Mouse (Mus musculus): ENCODE measurements at regions not wholly inside any gene's neighbourhood (a gene's known extent, or its start where the extent isn't known, plus 50 kb on each side); places are given as distances from the start of the nearest gene placed in this dataset.

DNA sequence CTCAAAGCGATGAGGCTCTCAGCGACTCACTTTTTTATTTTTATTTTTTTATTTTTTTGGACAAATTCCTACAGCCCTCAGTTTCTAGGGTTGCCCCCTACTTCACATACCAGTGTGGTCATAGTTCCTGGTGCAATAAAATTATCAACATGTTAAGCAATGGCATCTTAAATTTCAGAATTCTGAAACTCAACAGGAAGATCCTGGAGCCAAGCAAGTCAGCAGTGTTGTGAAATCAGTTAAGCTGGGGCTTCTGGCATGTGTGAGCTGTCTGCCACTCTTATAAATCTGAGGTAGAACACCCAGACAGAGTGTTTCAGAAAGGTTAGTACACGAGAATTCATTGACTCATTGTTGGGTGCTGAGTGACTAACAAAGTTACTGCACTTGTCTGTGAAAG is 328.6 kb upstream of the Ubash3b start:
- WGBS, result 93% methylated on average over 3 of the region's 3 CpGs
- peaks cover 3% of the 10 kb centered on the region; the same call in 1 of the 2 replicates for H3K36me3 ChIP-seq (ENCODE audit: control insufficient read depth, insufficient read depth, low read length)
- ATAC-seq (ENCODE audit: insufficient read depth, low FRiP score, low TSS enrichment), result no peak

DNA sequence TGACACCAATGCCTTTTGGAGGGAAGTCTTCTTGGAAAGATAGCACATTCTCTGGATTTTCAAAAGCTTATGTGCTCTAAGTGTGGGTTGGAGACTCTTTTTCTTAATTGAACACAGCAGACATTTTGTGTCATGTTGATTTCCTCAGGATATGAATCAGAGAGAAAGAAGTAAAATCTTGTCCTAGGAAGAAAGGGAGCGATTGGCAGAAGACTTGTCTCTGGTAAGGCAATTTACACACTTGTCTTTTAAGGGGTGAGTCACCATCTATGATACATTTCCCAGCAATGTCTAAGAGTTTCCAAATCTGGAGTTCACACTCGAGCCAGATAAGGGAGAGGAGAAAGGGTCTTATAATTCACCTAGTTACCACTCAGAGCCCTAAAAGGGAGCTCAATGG is 326.5 kb upstream of the Ubash3b start:
- H3K36me3 ChIP-seq (ENCODE audit: control insufficient read depth, insufficient read depth, low read length), result peaks cover 3% of the 10 kb centered on the region; the same call in 1 of the 2 replicates

More for the DNA sequence above, 328.6 kb upstream of the Ubash3b start:
- Histone ChIP-seq H3K4me3 (ENCODE audit: low read depth, low read length) (no peak overlapping the region), H3K4me1 (ENCODE audit: control insufficient read depth, insufficient read depth, low read length) (no peaks in the 10 kb centered on the region), H3K27me3 (ENCODE audit: control insufficient read depth, insufficient read depth, low read length) (no peaks in the 10 kb centered on the region), H3K4me2 (ENCODE audit: low read depth) (no peak overlapping the region), H3K9ac (ENCODE audit: low read length) (no peak overlapping the region), H3K27ac (ENCODE audit: low read depth, low read length) (no peak overlapping the region), H3K9me3 (ENCODE audit: control insufficient read depth, low read length) (no peaks in the 10 kb centered on the region)
- no peak for DNase-seq (ENCODE audit: low spot score)

DNA sequence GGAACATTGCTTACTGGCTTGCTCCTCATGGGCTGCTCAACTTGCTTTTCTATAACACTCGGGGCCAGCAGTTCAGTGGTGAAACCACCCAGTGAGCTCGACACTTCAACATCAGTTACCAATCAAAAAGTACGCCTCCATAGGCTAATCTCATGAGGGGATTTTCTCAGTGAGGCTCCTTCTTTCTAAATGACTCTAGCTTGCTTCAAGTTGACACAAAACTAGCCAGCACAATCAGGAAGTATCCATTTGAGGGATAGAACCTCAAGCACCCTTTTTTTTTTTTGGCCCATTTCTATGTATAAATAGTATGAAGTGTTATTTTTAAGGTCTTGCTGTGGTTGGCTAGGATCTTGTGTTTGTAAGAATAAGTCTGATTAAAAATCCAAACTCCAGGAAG is 321.7 kb upstream of the Ubash3b start:
- ATAC-seq (ENCODE audit: insufficient read depth, low FRiP score, low TSS enrichment) (no peak), DNase-seq (ENCODE audit: low spot score) (no peak)
- Histone ChIP-seq H3K27ac (ENCODE audit: low read depth, low read length) (no peak overlapping the region), H3K4me2 (ENCODE audit: low read depth) (no peak overlapping the region), H3K9me3 (ENCODE audit: control insufficient read depth, low read length) (no peaks in the 10 kb centered on the region), H3K27me3 (ENCODE audit: control insufficient read depth, insufficient read depth, low read length) (no peaks in the 10 kb centered on the region), H3K36me3 (ENCODE audit: control insufficient read depth, insufficient read depth, low read length) (no peaks in the 10 kb centered on the region), H3K9ac (ENCODE audit: low read length) (no peak overlapping the region), H3K4me3 (ENCODE audit: low read depth, low read length) (no peak overlapping the region), H3K4me1 (ENCODE audit: control insufficient read depth, insufficient read depth, low read length) (no peaks in the 10 kb centered on the region)
- WGBS, result 92% methylated on average over 3 of the region's 3 CpGs

More for the DNA sequence above, 326.5 kb upstream of the Ubash3b start:
- H3K9me3 ChIP-seq (ENCODE audit: control insufficient read depth, low read length), result no peaks in the 10 kb centered on the region
- DNase-seq (ENCODE audit: low spot score) (no peak), ATAC-seq (ENCODE audit: insufficient read depth, low FRiP score, low TSS enrichment) (no peak)
- H3K4me1 ChIP-seq (ENCODE audit: control insufficient read depth, insufficient read depth, low read length), result no peaks in the 10 kb centered on the region
- no peaks in the 10 kb centered on the region for H3K27me3 ChIP-seq (ENCODE audit: control insufficient read depth, insufficient read depth, low read length)
- H3K4me2 ChIP-seq (ENCODE audit: low read depth), result no peak overlapping the region
- WGBS, result 91% methylated on average over 2 of the region's 2 CpGs
- H3K9ac ChIP-seq (ENCODE audit: low read length), result no peak overlapping the region
- H3K4me3 ChIP-seq (ENCODE audit: low read depth, low read length), result no peak overlapping the region
- H3K27ac ChIP-seq (ENCODE audit: low read depth, low read length), result no peak overlapping the region

DNA sequence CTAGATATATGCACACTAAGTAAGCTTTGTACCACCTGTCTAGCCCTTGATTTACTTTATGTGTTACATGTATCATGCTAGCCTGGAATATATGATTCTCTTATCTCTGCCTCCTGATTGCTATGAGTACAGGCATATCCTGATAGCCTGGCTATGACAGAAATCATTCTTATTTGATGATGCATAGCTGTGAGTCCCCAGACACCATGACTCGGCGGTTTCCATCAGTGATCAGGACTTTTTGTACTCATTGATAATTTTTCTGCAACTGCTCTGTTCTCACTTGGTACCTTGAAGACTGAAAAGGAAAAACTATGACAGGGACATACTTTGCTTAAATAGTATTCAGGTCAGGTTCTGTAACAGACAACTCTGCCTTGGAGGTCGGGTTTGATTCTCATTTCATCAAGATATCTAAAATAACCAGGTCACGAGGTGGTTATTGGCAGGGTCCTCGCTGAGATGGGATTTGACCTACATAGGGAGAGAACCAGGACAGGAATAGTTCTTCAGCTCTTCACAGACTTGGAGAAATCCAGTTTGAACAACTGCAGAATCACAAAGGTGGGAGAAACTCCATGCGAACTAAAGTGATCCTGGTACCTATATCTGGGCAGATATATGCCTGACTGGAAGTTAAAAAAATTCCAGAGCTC is 320.2 kb upstream of the Ubash3b start:
- DNase-seq (ENCODE audit: low spot score), result no peak
- no peaks in the 10 kb centered on the region for H3K36me3 ChIP-seq (ENCODE audit: control insufficient read depth, insufficient read depth, low read length)
- H3K4me2 ChIP-seq (ENCODE audit: low read depth), result no peak overlapping the region
- ATAC-seq (ENCODE audit: insufficient read depth, low FRiP score, low TSS enrichment), result no peak
- no peaks in the 10 kb centered on the region for H3K9me3 ChIP-seq (ENCODE audit: control insufficient read depth, low read length)
- H3K9ac ChIP-seq (ENCODE audit: low read length), result no peak overlapping the region
- H3K4me3 ChIP-seq (ENCODE audit: low read depth, low read length), result no peak overlapping the region
- no peak overlapping the region for H3K27ac ChIP-seq (ENCODE audit: low read depth, low read length)
- H3K27me3 ChIP-seq (ENCODE audit: control insufficient read depth, insufficient read depth, low read length), result no peaks in the 10 kb centered on the region
- H3K4me1 ChIP-seq (ENCODE audit: control insufficient read depth, insufficient read depth, low read length), result no peaks in the 10 kb centered on the region
- 91% methylated on average over 6 of the region's 6 CpGs for WGBS

DNA sequence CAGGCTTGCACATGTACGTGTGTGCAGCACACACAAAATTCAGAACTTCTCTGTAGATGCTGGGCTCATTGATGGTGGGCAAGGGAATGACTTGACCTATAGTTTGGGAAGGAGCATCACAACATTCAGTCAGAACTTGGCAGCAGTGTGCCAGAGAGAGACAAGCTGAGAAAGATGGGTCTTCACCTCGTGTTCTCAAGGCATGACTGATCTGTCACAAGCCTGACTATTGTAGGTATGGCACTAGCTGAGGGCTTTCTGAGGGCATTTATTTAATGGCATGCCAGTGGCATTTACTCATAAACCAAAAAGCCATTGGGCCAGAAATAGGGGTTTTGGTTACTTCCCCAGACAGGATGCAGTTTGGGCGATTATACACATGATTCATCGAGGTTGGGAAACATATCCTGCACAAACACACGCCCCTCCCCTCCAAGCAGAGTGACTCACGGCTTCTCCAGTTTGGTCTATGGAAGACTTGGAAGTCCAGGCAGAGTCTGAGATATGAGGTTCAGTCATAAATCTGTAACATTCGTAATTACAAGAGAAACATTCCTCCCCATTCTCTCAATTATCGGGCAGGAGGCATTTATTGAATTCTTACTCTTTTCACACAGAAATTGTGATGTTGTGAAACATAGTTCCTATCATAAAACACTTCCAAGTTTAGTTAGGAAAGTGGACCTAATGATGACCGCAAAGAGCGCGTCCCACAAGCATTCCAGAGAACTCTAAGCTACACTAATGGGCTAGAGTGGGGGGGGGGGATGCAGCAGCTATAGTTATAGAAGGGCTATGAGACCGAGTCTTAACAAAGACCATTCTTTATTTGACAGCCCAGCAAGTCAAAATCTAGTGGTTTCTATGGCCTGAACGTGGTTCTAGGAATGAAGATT is 318.6 kb upstream of the Ubash3b start:
- Histone ChIP-seq H3K36me3 (ENCODE audit: control insufficient read depth, insufficient read depth, low read length) (no peaks in the 10 kb centered on the region), H3K9me3 (ENCODE audit: control insufficient read depth, low read length) (no peaks in the 10 kb centered on the region), H3K27me3 (ENCODE audit: control insufficient read depth, insufficient read depth, low read length) (no peaks in the 10 kb centered on the region), H3K27ac (ENCODE audit: low read depth, low read length) (no peak overlapping the region), H3K9ac (ENCODE audit: low read length) (no peak overlapping the region), H3K4me3 (ENCODE audit: low read depth, low read length) (no peak overlapping the region), H3K4me2 (ENCODE audit: low read depth) (no peak overlapping the region), H3K4me1 (ENCODE audit: control insufficient read depth, insufficient read depth, low read length) (no peaks in the 10 kb centered on the region)
- no peak for ATAC-seq (ENCODE audit: insufficient read depth, low FRiP score, low TSS enrichment)
- WGBS, result 93% methylated on average over 13 of the region's 13 CpGs
- DNase-seq (ENCODE audit: low spot score), result no peak

DNA sequence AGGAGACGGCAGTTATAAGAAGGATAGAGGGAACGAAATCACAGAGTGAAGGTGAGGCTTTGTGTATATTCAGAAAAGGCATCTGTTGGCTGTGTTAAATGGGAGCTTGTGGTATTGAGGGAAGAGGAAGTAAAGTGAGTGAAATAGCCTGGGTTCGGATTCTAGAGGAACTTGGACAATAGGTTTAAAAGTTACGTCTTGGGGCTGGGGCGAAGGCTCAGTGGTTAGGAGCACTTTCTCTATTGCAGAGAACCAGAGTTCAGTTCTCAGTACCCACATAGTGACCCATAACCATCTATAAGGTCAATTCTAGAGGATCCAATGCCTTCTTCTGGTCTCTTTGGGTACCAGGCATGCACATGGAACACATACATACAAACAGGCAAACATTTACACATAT is 317.6 kb upstream of the Ubash3b start:
- Histone ChIP-seq H3K4me1 (ENCODE audit: control insufficient read depth, insufficient read depth, low read length) (peaks cover 6% of the 10 kb centered on the region), H3K9ac (ENCODE audit: low read length) (no peak overlapping the region), H3K27ac (ENCODE audit: low read depth, low read length) (no peak overlapping the region), H3K36me3 (ENCODE audit: control insufficient read depth, insufficient read depth, low read length) (no peaks in the 10 kb centered on the region), H3K27me3 (ENCODE audit: control insufficient read depth, insufficient read depth, low read length) (no peaks in the 10 kb centered on the region), H3K4me2 (ENCODE audit: low read depth) (no peak overlapping the region), H3K4me3 (ENCODE audit: low read depth, low read length) (no peak overlapping the region), H3K9me3 (ENCODE audit: control insufficient read depth, low read length) (no peaks in the 10 kb centered on the region)
- no peak for ATAC-seq (ENCODE audit: insufficient read depth, low FRiP score, low TSS enrichment)
- no peak for DNase-seq (ENCODE audit: low spot score)
- 91% methylated on average over 5 of the region's 5 CpGs for WGBS

DNA sequence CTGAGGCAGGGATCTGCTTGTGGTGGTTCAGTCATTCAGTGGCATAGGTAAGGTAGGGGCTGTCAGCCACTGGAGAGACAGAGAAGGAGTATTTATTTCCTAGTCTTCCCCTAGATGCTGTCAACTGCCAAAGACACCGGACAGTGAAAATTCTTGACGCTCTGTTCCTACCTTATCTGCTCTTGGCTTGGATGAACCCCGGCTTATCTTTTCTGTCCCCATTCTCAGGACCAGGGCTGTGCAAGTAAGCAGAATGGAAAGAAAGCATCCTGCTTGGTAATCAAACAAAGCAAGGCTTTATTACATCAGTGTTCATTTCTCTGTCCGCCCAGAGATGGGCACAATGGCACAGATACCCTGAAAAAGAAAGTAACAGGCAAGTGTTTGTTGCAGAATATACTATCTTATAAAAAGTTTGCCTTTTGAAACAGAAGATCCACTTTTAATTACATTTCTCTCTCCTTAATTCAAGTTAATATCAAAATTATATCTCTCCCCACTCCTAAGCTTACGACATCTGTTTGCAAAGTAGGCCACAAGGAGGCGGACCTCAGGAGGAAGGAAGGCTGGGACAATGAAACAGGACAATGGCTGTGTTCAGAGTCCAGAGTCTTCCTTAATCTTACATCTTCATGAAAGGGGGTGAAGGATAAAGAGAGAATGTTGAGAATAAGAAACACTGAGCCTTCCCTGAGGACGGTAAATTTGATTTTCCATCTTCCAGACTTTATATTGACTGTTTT is 316.8 kb upstream of the Ubash3b start:
- Histone ChIP-seq H3K9ac (ENCODE audit: low read length) (no peak overlapping the region), H3K4me2 (ENCODE audit: low read depth) (no peak overlapping the region), H3K36me3 (ENCODE audit: control insufficient read depth, insufficient read depth, low read length) (no peaks in the 10 kb centered on the region), H3K4me3 (ENCODE audit: low read depth, low read length) (no peak overlapping the region), H3K4me1 (ENCODE audit: control insufficient read depth, insufficient read depth, low read length) (peaks cover 12% of the 10 kb centered on the region), H3K27me3 (ENCODE audit: control insufficient read depth, insufficient read depth, low read length) (no peaks in the 10 kb centered on the region), H3K9me3 (ENCODE audit: control insufficient read depth, low read length) (no peaks in the 10 kb centered on the region), H3K27ac (ENCODE audit: low read depth, low read length) (no peak overlapping the region)
- ATAC-seq (ENCODE audit: insufficient read depth, low FRiP score, low TSS enrichment), result no peak
- 90% methylated on average over 7 of the region's 7 CpGs for WGBS
- DNase-seq (ENCODE audit: low spot score), result no peak

DNA sequence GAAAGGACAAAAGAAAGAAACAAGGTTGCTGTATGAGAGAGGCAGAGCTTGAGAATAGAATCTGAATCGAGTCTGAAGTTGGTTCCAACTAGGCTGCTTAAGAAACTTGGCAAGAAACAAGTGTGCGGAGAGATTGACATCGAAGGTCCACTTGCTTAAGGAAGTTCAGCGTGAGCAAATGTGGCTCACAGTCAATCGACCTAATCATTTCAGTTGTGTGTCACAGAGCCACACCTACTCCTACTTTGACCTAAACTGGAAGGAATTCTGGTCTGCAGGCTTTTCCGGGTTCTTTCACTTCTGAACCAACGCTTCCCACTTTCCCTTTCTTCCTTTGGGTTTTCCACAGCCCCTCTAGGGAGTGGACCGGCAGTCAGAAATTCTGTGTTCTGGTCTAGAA is 313.8 kb upstream of the Ubash3b start:
- Histone ChIP-seq H3K9ac (ENCODE audit: low read length) (no peak overlapping the region; the same call in 1 of the 2 replicates), H3K4me1 (ENCODE audit: control insufficient read depth, insufficient read depth, low read length) (peaks cover 12% of the 10 kb centered on the region), H3K9me3 (ENCODE audit: control insufficient read depth, low read length) (no peaks in the 10 kb centered on the region), H3K27me3 (ENCODE audit: control insufficient read depth, insufficient read depth, low read length) (no peaks in the 10 kb centered on the region), H3K4me3 (ENCODE audit: low read depth, low read length) (no peak overlapping the region), H3K36me3 (ENCODE audit: control insufficient read depth, insufficient read depth, low read length) (no peaks in the 10 kb centered on the region), H3K27ac (ENCODE audit: low read depth, low read length) (no peak overlapping the region), H3K4me2 (ENCODE audit: low read depth) (no peak overlapping the region)
- 87% methylated on average over 8 of the region's 8 CpGs for WGBS
- DNase-seq (ENCODE audit: low spot score), result no peak
- ATAC-seq (ENCODE audit: insufficient read depth, low FRiP score, low TSS enrichment), result no peak
